Mouse (Mus musculus) bone marrow, adult 2 months (tissue): ENCODE results near the gene Tpmt.

Experiments used
- CTCF ChIP-seq: fragments of 200-500 bp; IDR thresholded peaks from 2 replicates; pipeline ENCODE4 v1.5.1; 2011; ENCODE audit warnings: low read length, control low read depth; ENCODE audit not compliant: control insufficient read depth, insufficient read depth
- POLR2A ChIP-seq: fragments of 200-500 bp; IDR thresholded peaks from 2 replicates; pipeline ENCODE4 v1.6.1; 2011; ENCODE audit warnings: low read depth, mild to moderate bottlenecking, control low read depth, low read length, borderline replicate concordance; ENCODE audit not compliant: control insufficient read depth

DNA sequence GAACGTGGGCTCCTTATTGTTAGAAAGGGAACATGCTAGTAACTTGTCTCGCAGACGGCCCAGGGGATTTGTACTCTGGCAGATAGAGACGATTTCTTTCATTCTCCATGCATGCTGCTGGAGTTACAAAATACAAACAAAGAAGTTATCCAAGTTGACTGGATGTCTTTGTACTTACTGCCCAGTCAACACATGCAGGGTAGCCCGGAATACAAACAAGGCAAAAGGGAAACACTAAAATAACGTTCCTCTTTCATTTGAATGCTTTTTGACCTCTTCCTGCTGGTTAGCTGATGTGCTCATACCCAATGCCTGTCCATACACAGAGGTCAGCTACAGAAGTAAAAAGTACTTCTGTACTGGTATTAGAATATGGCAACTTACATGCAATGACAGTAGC lies 6.6 kb downstream of the Tpmt start:
- TF ChIP-seq CTCF (no peak), POLR2A (no peak)
